Mouse (Mus musculus): ENCODE results near the gene Sept10. TPM values are rescaled to one million over a fixed set of nuclear protein-coding genes. Genes with fewer than 3 reads are reported as not detected.

The Sept10 gene
- polyA plus RNA-seq, 1 experiment from 2014 or later, result 56.5 TPM

DNA sequence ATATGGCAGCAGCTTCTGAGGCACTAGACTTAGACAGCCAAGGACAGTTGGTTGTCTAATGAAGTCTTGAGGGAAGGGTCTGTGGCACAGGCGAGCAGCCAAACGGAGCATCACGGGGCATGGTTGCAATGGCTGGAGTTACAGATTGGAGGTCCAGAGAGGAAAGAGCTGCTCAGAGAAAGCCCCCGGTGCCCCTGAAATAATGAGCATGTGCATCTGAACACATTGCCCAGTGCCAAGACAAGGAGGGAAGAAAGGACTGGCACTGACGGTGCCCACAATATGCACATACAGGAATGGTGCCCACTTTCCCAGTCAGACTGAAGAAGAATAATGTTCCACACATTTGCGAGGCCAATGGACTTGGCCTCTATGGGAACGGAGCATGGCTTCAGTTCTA is 129.7 kb downstream of the Sept10 start:
- no peak for DNase-seq (ENCODE audit: low spot score)
- Histone ChIP-seq H3K4me1 (ENCODE audit: control insufficient read depth, insufficient read depth, low read length) (no peaks in the 10 kb centered on the region), H3K9ac (ENCODE audit: low read length) (no peak overlapping the region), H3K36me3 (ENCODE audit: control insufficient read depth, insufficient read depth, low read length) (no peaks in the 10 kb centered on the region), H3K27ac (replicated peaks; ENCODE audit: low read depth, low read length) (no peak overlapping the region), H3K9me3 (ENCODE audit: control insufficient read depth, low read length) (no peaks in the 10 kb centered on the region), H3K27me3 (ENCODE audit: control insufficient read depth, insufficient read depth, low read length) (no peaks in the 10 kb centered on the region), H3K4me3 (ENCODE audit: low read depth, low read length) (no peak overlapping the region), H3K4me2 (ENCODE audit: low read depth, severe bottlenecking) (no peak overlapping the region)
- WGBS, result 89% methylated on average over 7 of the region's 7 CpGs
- no peak for ATAC-seq (ENCODE audit: insufficient number of reproducible peaks, low FRiP score, low TSS enrichment, low read depth)

Other genes starting within 250 kb of the Sept10 start
- 10.2 and 11.0 TPM in 2 replicates for gene Sowahc, start 106 bp upstream of the Sept10 start, polyA plus RNA-seq (2014; fragmentation: Nextera tagmentation; extraction: Ambion mirVana)
- 60.9 and 68.7 TPM in 2 replicates for gene P4ha1, start 101.4 kb upstream of the Sept10 start, polyA plus RNA-seq (2014; fragmentation: Nextera tagmentation; extraction: Ambion mirVana)
- gene Gm10273, start 173.8 kb upstream of the Sept10 start, polyA plus RNA-seq (2014; fragmentation: Nextera tagmentation; extraction: Ambion mirVana), result 2.3 and 5.1 TPM in 2 replicates
- not detected in 2 replicates for gene Pla2g12b, start 181.8 kb upstream of the Sept10 start, polyA plus RNA-seq (2014; fragmentation: Nextera tagmentation; extraction: Ambion mirVana)
- 0.31 and 1.1 TPM in 2 replicates for gene Oit3, start 219.9 kb upstream of the Sept10 start, polyA plus RNA-seq (2014; fragmentation: Nextera tagmentation; extraction: Ambion mirVana)

Measured in limb, embryonic 11.5 days (tissue).